8 mouse cellular contexts compared by ENCODE assay signal in the genomic region with DNA sequence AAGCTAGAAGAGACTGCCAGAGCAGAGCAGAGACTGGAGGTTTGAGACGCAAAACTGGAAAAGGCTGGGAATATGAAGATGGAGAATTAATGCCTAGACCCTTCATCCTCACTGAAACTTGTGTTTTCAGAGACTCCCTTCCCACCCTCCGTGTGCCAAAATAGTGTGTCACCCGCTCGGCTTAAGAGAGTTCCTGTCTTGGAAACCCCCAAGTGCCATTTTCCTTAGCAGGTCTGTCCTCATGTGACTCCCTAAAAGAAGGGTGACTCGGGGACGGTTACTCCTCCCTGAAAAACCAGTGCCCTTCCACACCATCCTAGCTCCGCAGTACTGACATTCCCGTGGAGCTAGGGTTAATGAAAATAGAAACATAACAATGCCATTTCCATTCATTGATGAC. TPM values are rescaled to one million over a fixed set of nuclear protein-coding genes. Genes with fewer than 3 reads are reported as not detected.
A peak's percentile ranks its signal among the peaks of the same experiment; 100 is the strongest.
DNase-seq lines count a peak whose midpoint lies in the region; ATAC-seq lines count a peak whose summit lies in the region.

No protein-coding gene starts in this region.

- H3K27me3 ChIP-seq in kidney, embryonic 15.5 days: 0 out of 2 replicates have a peak, but pooled peaks cover 6% of the 10 kb centered on the region
- no peaks in the 10 kb centered on the region for H3K27me3 ChIP-seq in hindbrain, embryonic 14.5 days (ENCODE audit: control insufficient read depth, insufficient read depth, low read length)
- H3K27me3 ChIP-seq in midbrain, embryonic 15.5 days (replicated peaks): no peaks in the 10 kb centered on the region

- H3K9ac ChIP-seq in kidney, embryonic 15.5 days: peak overlapping the region; percentile 78; the same call in 1 of the 2 replicates
- peak overlapping the region; percentile 93 for H3K9ac ChIP-seq in hindbrain, embryonic 14.5 days
- peak overlapping the region; percentile 85 for H3K9ac ChIP-seq in midbrain, embryonic 15.5 days

- peak overlapping the region; percentile 98 for H3K27ac ChIP-seq in kidney, embryonic 15.5 days
- peak overlapping the region; percentile 97 for H3K27ac ChIP-seq in hindbrain, embryonic 14.5 days
- H3K27ac ChIP-seq in midbrain, embryonic 15.5 days: peak overlapping the region; percentile 97

- H3K9me3 ChIP-seq in kidney, embryonic 15.5 days (replicated peaks): no peaks in the 10 kb centered on the region
- H3K9me3 ChIP-seq in hindbrain, embryonic 14.5 days (ENCODE audit: control insufficient read depth, low read length): no peaks in the 10 kb centered on the region
- H3K9me3 ChIP-seq in midbrain, embryonic 15.5 days: no peaks in the 10 kb centered on the region

- peak overlapping the region; percentile 84 for H3K4me2 ChIP-seq in kidney, embryonic 15.5 days
- peak overlapping the region; percentile 66 for H3K4me2 ChIP-seq in hindbrain, embryonic 14.5 days (replicated peaks)
- peak overlapping the region; percentile 74 for H3K4me2 ChIP-seq in midbrain, embryonic 15.5 days

- peaks cover 42% of the 10 kb centered on the region for H3K4me1 ChIP-seq in kidney, embryonic 15.5 days
- H3K4me1 ChIP-seq in hindbrain, embryonic 14.5 days (replicated peaks; ENCODE audit: control insufficient read depth, insufficient read depth, low read length): peaks cover 29% of the 10 kb centered on the region
- peaks cover 35% of the 10 kb centered on the region for H3K4me1 ChIP-seq in midbrain, embryonic 15.5 days

- 2% methylated on average over 8 of the region's 8 CpGs for WGBS in kidney, embryonic 15.5 days
- 2% methylated on average over 8 of the region's 8 CpGs for WGBS in hindbrain, embryonic 14.5 days
- under 1% methylated on average over 8 of the region's 8 CpGs for WGBS in midbrain, embryonic 15.5 days

- DNase-seq in kidney, postnatal 25 days: no peak
- DNase-seq in brain, adult 2 months (ENCODE audit: low read depth, low spot score): peak; percentile 41
- no peak for DNase-seq in hindbrain, embryonic 14.5 days (ENCODE audit: low spot score)
- DNase-seq in T-cell, adult 2 months (ENCODE audit: low spot score): no peak
- no peak for DNase-seq in cerebellum, adult 9-11 months
- no peak for DNase-seq in kidney, adult 9 months

- H3K4me3 ChIP-seq in kidney, embryonic 15.5 days (replicated peaks): peak overlapping the region; percentile 93
- peak overlapping the region; percentile 86 for H3K4me3 ChIP-seq in hindbrain, embryonic 14.5 days (replicated peaks; ENCODE audit: low read length)
- H3K4me3 ChIP-seq in midbrain, embryonic 15.5 days: peak overlapping the region; percentile 88

- H3K36me3 ChIP-seq in kidney, embryonic 15.5 days: no peaks in the 10 kb centered on the region
- no peaks in the 10 kb centered on the region for H3K36me3 ChIP-seq in hindbrain, embryonic 14.5 days (replicated peaks; ENCODE audit: control insufficient read depth, insufficient read depth)
- no peaks in the 10 kb centered on the region for H3K36me3 ChIP-seq in midbrain, embryonic 15.5 days (replicated peaks)

- no peak for ATAC-seq in kidney, embryonic 15.5 days (replicated peaks; ENCODE audit: low FRiP score)
- ATAC-seq in hindbrain, embryonic 14.5 days (ENCODE audit: low FRiP score): no peak
- peak; percentile 13; the same call in 1 of the 2 replicates for ATAC-seq in midbrain, embryonic 15.5 days (replicated peaks)

RNA-seq across cellular contexts. Expression of a gene that starts 0.2 kb away (rescaled TPM):
- 82.7 and 87.5 TPM in 2 replicates for polyA plus RNA-seq in kidney, embryonic 15.5 days (2015; fragmentation: Nextera tagmentation; extraction: Ambion mirVana)
- polyA plus RNA-seq in hindbrain, embryonic 14.5 days (2014; fragmentation: Nextera tagmentation; extraction: Ambion mirVana): 48.8 and 49.6 TPM in 2 replicates
- 50.1 and 50.9 TPM in 2 replicates for polyA plus RNA-seq in midbrain, embryonic 15.5 days (2015; fragmentation: Nextera tagmentation; extraction: Ambion mirVana)

RNA-seq across cellular contexts. Expression of a gene that starts 22.8 kb away (rescaled TPM):
- polyA plus RNA-seq in kidney, embryonic 15.5 days (2015; fragmentation: Nextera tagmentation; extraction: Ambion mirVana): 98.1 and 106 TPM in 2 replicates
- polyA plus RNA-seq in hindbrain, embryonic 14.5 days (2014; fragmentation: Nextera tagmentation; extraction: Ambion mirVana): 67.8 and 72.0 TPM in 2 replicates
- polyA plus RNA-seq in midbrain, embryonic 15.5 days (2015; fragmentation: Nextera tagmentation; extraction: Ambion mirVana): 65.2 and 70.6 TPM in 2 replicates
